Mouse (Mus musculus) lung, embryonic 14.5 days (tissue): ENCODE measurements at regions not wholly inside any gene's neighbourhood (a gene's known extent, or its start where the extent isn't known, plus 50 kb on each side); places are given as distances from the start of the nearest gene placed in this dataset.

Experiments used
- ATAC-seq: fragments of 200-750 bp; cut with Nextera tagmentation; 2 replicates; pipeline ENCODE4 v1.8.0; 2017; ENCODE audit warnings: mild to moderate bottlenecking, moderate TSS enrichment, moderate library complexity; ENCODE audit not compliant: insufficient read depth
- DNase-seq: peaks from one replicate; pipeline ENCODE4 v3.0.0-alpha.2; 2015
- H3K27ac ChIP-seq: fragments of 300-500 bp; sonication (generic); 2 replicates; pipeline ENCODE4 v1.5.1; 2014; ENCODE audit warnings: low read depth, mild to moderate bottlenecking, moderate library complexity
- H3K27me3 ChIP-seq: fragments of 300-500 bp; sonication (generic); 2 replicates; pipeline ENCODE4 v1.6.1; 2014; ENCODE audit warnings: low read length, control low read depth; ENCODE audit not compliant: insufficient read depth
- H3K36me3 ChIP-seq: fragments of 300-500 bp; sonication (generic); 2 replicates; pipeline ENCODE4 v1.6.1; 2014; ENCODE audit warnings: control low read depth; ENCODE audit not compliant: insufficient read depth
- H3K4me1 ChIP-seq: fragments of 300-500 bp; sonication (generic); 2 replicates; pipeline ENCODE4 v1.6.1; 2014; ENCODE audit warnings: antibody characterized with exemption, control low read depth; ENCODE audit not compliant: insufficient read depth
- H3K4me2 ChIP-seq: fragments of 300-500 bp; sonication (generic); 2 replicates; pipeline ENCODE4 v1.6.1; 2014; ENCODE audit warnings: mild to moderate bottlenecking
- H3K4me3 ChIP-seq: fragments of 300-500 bp; sonication (generic); 2 replicates; pipeline ENCODE4 v1.5.1; 2014; ENCODE audit warnings: low read depth, low read length
- H3K9ac ChIP-seq: fragments of 300-500 bp; sonication (generic); 2 replicates; pipeline ENCODE4 v1.6.1; 2014
- H3K9me3 ChIP-seq: fragments of 300-500 bp; sonication (generic); 2 replicates; pipeline ENCODE4 v1.6.1; 2016; ENCODE audit warnings: low read depth, low read length, control low read depth
- CTCF ChIP-seq: IDR thresholded peaks from 2 replicates; pipeline ENCODE4 v1.5.1; 2016; ENCODE audit warnings: antibody characterized with exemption, low read depth
- WGBS: fragments of 180-500 bp; shearing (Covaris S2); extraction: QIAGEN DNeasy Blood & Tissue Kit; methylation state at CpG from one replicate; pipeline ENCODE4 v1.1.7; 2014; 5-methylcytosine and 5-hydroxymethylcytosine counted together

GRCm38 (mm10) chr3:123794011-123794410 is 103.4 kb upstream of the Ndst3 start:
- 86% methylated on average over 1 of the region's 1 CpGs for WGBS
- no peak overlapping the region for H3K4me3 ChIP-seq
- H3K9ac ChIP-seq, result no peak overlapping the region
- ATAC-seq (no peak), DNase-seq (no peak)
- TF ChIP-seq CTCF, result no peak
- no peak overlapping the region for H3K27ac ChIP-seq
- no peaks in the 10 kb centered on the region for H3K27me3 ChIP-seq
- H3K36me3 ChIP-seq, result no peaks in the 10 kb centered on the region
- H3K9me3 ChIP-seq, result no peaks in the 10 kb centered on the region
- no peaks in the 10 kb centered on the region for H3K4me1 ChIP-seq
- no peak overlapping the region for H3K4me2 ChIP-seq

- Histone ChIP-seq H3K4me2 (no peak overlapping the region), H3K36me3 (no peaks in the 10 kb centered on the region), H3K27me3 (no peaks in the 10 kb centered on the region), H3K4me1 (no peaks in the 10 kb centered on the region), H3K9me3 (no peaks in the 10 kb centered on the region), H3K27ac (no peak overlapping the region), H3K9ac (no peak overlapping the region), H3K4me3 (no peak overlapping the region)
- no peak for TF ChIP-seq CTCF
- no peak for DNase-seq
- 78% methylated on average over 3 of the region's 3 CpGs for WGBS
- no peak for ATAC-seq
These were observed 114.7 kb upstream of the Ndst3 start for GRCm38 (mm10) chr3:123805338-123805737.

- Histone ChIP-seq H3K36me3 (no peaks in the 10 kb centered on the region), H3K27ac (no peak overlapping the region), H3K4me1 (no peaks in the 10 kb centered on the region), H3K9ac (no peak overlapping the region), H3K4me2 (no peak overlapping the region), H3K9me3 (no peaks in the 10 kb centered on the region), H3K27me3 (no peaks in the 10 kb centered on the region), H3K4me3 (no peak overlapping the region)
- no peak for ATAC-seq
- no peak for TF ChIP-seq CTCF
- no peak for DNase-seq
- WGBS, result 74% methylated on average over 1 of the region's 1 CpGs
These were observed 115.4 kb upstream of the Ndst3 start for GRCm38 (mm10) chr3:123806050-123806449.

- ATAC-seq, result no peak
- no peak overlapping the region for H3K27ac ChIP-seq
- H3K4me1 ChIP-seq, result no peaks in the 10 kb centered on the region
- WGBS, result 82% methylated on average over 1 of the region's 1 CpGs
- no peaks in the 10 kb centered on the region for H3K36me3 ChIP-seq
- no peak for TF ChIP-seq CTCF
- H3K4me2 ChIP-seq, result no peak overlapping the region
- H3K27me3 ChIP-seq, result no peaks in the 10 kb centered on the region
- DNase-seq, result no peak
- H3K4me3 ChIP-seq, result no peak overlapping the region
- no peaks in the 10 kb centered on the region for H3K9me3 ChIP-seq
- H3K9ac ChIP-seq, result no peak overlapping the region
These were observed 115.9 kb upstream of the Ndst3 start for GRCm38 (mm10) chr3:123806546-123806945.

GRCm38 (mm10) chr3:123810018-123810942 is 119.6 kb upstream of the Ndst3 start:
- DNase-seq (no peak), ATAC-seq (no peak)
- H3K4me2 ChIP-seq, result no peak overlapping the region
- no peak overlapping the region for H3K9ac ChIP-seq
- no peaks in the 10 kb centered on the region for H3K4me1 ChIP-seq
- H3K4me3 ChIP-seq, result no peak overlapping the region
- WGBS, result 86% methylated on average over 10 of the region's 10 CpGs
- H3K27me3 ChIP-seq, result no peaks in the 10 kb centered on the region
- H3K36me3 ChIP-seq, result no peaks in the 10 kb centered on the region
- no peak overlapping the region for H3K27ac ChIP-seq
- no peak for TF ChIP-seq CTCF
- no peaks in the 10 kb centered on the region for H3K9me3 ChIP-seq

GRCm38 (mm10) chr3:123810943-123811499 is 120.4 kb upstream of the Ndst3 start:
- Histone ChIP-seq H3K27ac (no peak overlapping the region), H3K36me3 (no peaks in the 10 kb centered on the region), H3K9ac (no peak overlapping the region), H3K4me2 (no peak overlapping the region), H3K9me3 (no peaks in the 10 kb centered on the region), H3K4me3 (no peak overlapping the region), H3K27me3 (no peaks in the 10 kb centered on the region), H3K4me1 (no peaks in the 10 kb centered on the region)
- ATAC-seq (no peak), DNase-seq (no peak)
- no peak for TF ChIP-seq CTCF
- 70% methylated on average over 5 of the region's 5 CpGs for WGBS

GRCm38 (mm10) chr3:123828790-123829189 is 138.1 kb upstream of the Ndst3 start:
- TF ChIP-seq CTCF, result no peak
- Histone ChIP-seq H3K9me3 (no peaks in the 10 kb centered on the region), H3K27ac (no peak overlapping the region), H3K4me2 (no peak overlapping the region), H3K4me1 (no peaks in the 10 kb centered on the region), H3K27me3 (no peaks in the 10 kb centered on the region), H3K4me3 (no peak overlapping the region), H3K36me3 (no peaks in the 10 kb centered on the region), H3K9ac (no peak overlapping the region)
- ATAC-seq (no peak), DNase-seq (no peak)
- 67% methylated on average over 6 of the region's 6 CpGs for WGBS
